Mouse (Mus musculus): ENCODE measurements around the gene Pde11a. TPM values are rescaled to one million over a fixed set of nuclear protein-coding genes. Genes with fewer than 3 reads are reported as not detected.
"Not testable (repeated sequence)": the region's sequence is repeated elsewhere in the genome, so short reads cannot be mapped to it uniquely, and the experiment has no call there.

Pde11a gene
- polyA plus RNA-seq, 1 experiment from 2014 or later = 0.12 TPM

GRCm38 (mm10) chr2:75983091-75983490 lies 355.5 kb downstream of the Pde11a start:
- 96% methylated on average over 3 of the region's 3 CpGs for WGBS
- Histone ChIP-seq H3K27ac (ENCODE audit: low read length) (no peak overlapping the region), H3K4me1 (ENCODE audit: control insufficient read depth, insufficient read depth, low read length) (peaks cover 8% of the 10 kb centered on the region), H3K27me3 (ENCODE audit: control insufficient read depth, insufficient read depth, low read length) (no peaks in the 10 kb centered on the region), H3K4me2 (replicated peaks; ENCODE audit: low read depth, low read length) (no peak overlapping the region), H3K4me3 (ENCODE audit: low read depth, low read length) (no peak overlapping the region), H3K9me3 (ENCODE audit: control insufficient read depth, low read depth, low read length) (no peaks in the 10 kb centered on the region), H3K36me3 (ENCODE audit: control insufficient read depth, insufficient read depth, low read length) (no peaks in the 10 kb centered on the region), H3K9ac (replicated peaks; ENCODE audit: low read depth, low read length) (no peak overlapping the region)
- ATAC-seq (ENCODE audit: insufficient number of reproducible peaks, insufficient read depth, low FRiP score, low read depth) = no peak

GRCm38 (mm10) chr2:75982626-75983025 lies 355.9 kb downstream of the Pde11a start:
- Histone ChIP-seq H3K27me3 (ENCODE audit: control insufficient read depth, insufficient read depth, low read length) (no peaks in the 10 kb centered on the region), H3K4me1 (ENCODE audit: control insufficient read depth, insufficient read depth, low read length) (peaks cover 4% of the 10 kb centered on the region; the same call in 1 of the 2 replicates), H3K4me3 (ENCODE audit: low read depth, low read length) (no peak overlapping the region), H3K9me3 (ENCODE audit: control insufficient read depth, low read depth, low read length) (no peaks in the 10 kb centered on the region), H3K4me2 (replicated peaks; ENCODE audit: low read depth, low read length) (no peak overlapping the region), H3K27ac (ENCODE audit: low read length) (no peak overlapping the region), H3K9ac (replicated peaks; ENCODE audit: low read depth, low read length) (no peak overlapping the region), H3K36me3 (ENCODE audit: control insufficient read depth, insufficient read depth, low read length) (no peaks in the 10 kb centered on the region)
- no peak for ATAC-seq (ENCODE audit: insufficient number of reproducible peaks, insufficient read depth, low FRiP score, low read depth)
- WGBS = 93% methylated on average over 4 of the region's 4 CpGs

- 1% methylated on average over 29 of the region's 34 CpGs for WGBS
- not testable (repeated sequence) for H3K27me3 ChIP-seq (ENCODE audit: control insufficient read depth, insufficient read depth, low read length); H3K9me3 ChIP-seq (ENCODE audit: control insufficient read depth, low read depth, low read length); H3K36me3 ChIP-seq (ENCODE audit: control insufficient read depth, insufficient read depth, low read length); H3K4me1 ChIP-seq (ENCODE audit: control insufficient read depth, insufficient read depth, low read length)
- peak within 1 kb of the TSS; percentile 33 for H3K9ac ChIP-seq (replicated peaks; ENCODE audit: low read depth, low read length)
- H3K27ac ChIP-seq (ENCODE audit: low read length) = peak within 1 kb of the TSS; percentile 28; the same call in 1 of the 2 replicates
- peak within 1 kb of the TSS; percentile 56 for H3K4me2 ChIP-seq (replicated peaks; ENCODE audit: low read depth, low read length)
- peak within 1 kb of the TSS; percentile 41 for H3K4me3 ChIP-seq (ENCODE audit: low read depth, low read length)
- peak; percentile 59; the same call in 1 of the 2 replicates for ATAC-seq (ENCODE audit: insufficient number of reproducible peaks, insufficient read depth, low FRiP score, low read depth)
Measured at GRCm38 (mm10) chr2:75981440-75982081, 357.0 kb downstream of the Pde11a start, which contains the start of gene Ttc30a1. Gene Ttc30a1, minus strand, starts transcription at chr2:75981967.

- not testable (repeated sequence) for H3K36me3 ChIP-seq (ENCODE audit: control insufficient read depth, insufficient read depth, low read length); H3K4me1 ChIP-seq (ENCODE audit: control insufficient read depth, insufficient read depth, low read length); H3K27me3 ChIP-seq (ENCODE audit: control insufficient read depth, insufficient read depth, low read length); H3K9ac ChIP-seq (replicated peaks; ENCODE audit: low read depth, low read length); H3K27ac ChIP-seq (ENCODE audit: low read length); H3K9me3 ChIP-seq (ENCODE audit: control insufficient read depth, low read depth, low read length); ATAC-seq (ENCODE audit: insufficient number of reproducible peaks, insufficient read depth, low FRiP score, low read depth)
- Histone ChIP-seq H3K4me3 (ENCODE audit: low read depth, low read length) (peak overlapping the region; percentile 41), H3K4me2 (replicated peaks; ENCODE audit: low read depth, low read length) (peak overlapping the region; percentile 56)
- 91% methylated on average over 13 of the region's 13 CpGs for WGBS
Measured at GRCm38 (mm10) chr2:75980933-75981439, 357.6 kb downstream of the Pde11a start.

GRCm38 (mm10) chr2:75977752-75978368 lies 360.7 kb downstream of the Pde11a start, which contains the start of gene Ttc30a2:
Gene Ttc30a2, minus strand, starts transcription at chr2:75978170.
- not testable (repeated sequence) for H3K4me3 ChIP-seq (ENCODE audit: low read depth, low read length); H3K4me1 ChIP-seq (ENCODE audit: control insufficient read depth, insufficient read depth, low read length); H3K36me3 ChIP-seq (ENCODE audit: control insufficient read depth, insufficient read depth, low read length); H3K4me2 ChIP-seq (replicated peaks; ENCODE audit: low read depth, low read length); H3K27ac ChIP-seq (ENCODE audit: low read length); H3K27me3 ChIP-seq (ENCODE audit: control insufficient read depth, insufficient read depth, low read length); ATAC-seq (ENCODE audit: insufficient number of reproducible peaks, insufficient read depth, low FRiP score, low read depth); H3K9me3 ChIP-seq (ENCODE audit: control insufficient read depth, low read depth, low read length); H3K9ac ChIP-seq (replicated peaks; ENCODE audit: low read depth, low read length)
- WGBS = 25% methylated on average over 19 of the region's 24 CpGs

GRCm38 (mm10) chr2:75976070-75976469 lies 362.5 kb downstream of the Pde11a start:
- WGBS = 72% methylated on average over 2 of the region's 2 CpGs
- H3K9ac ChIP-seq (replicated peaks; ENCODE audit: low read depth, low read length); H3K27ac ChIP-seq (ENCODE audit: low read length); H3K27me3 ChIP-seq (ENCODE audit: control insufficient read depth, insufficient read depth, low read length); H3K4me2 ChIP-seq (replicated peaks; ENCODE audit: low read depth, low read length); H3K4me3 ChIP-seq (ENCODE audit: low read depth, low read length); H3K4me1 ChIP-seq (ENCODE audit: control insufficient read depth, insufficient read depth, low read length); H3K9me3 ChIP-seq (ENCODE audit: control insufficient read depth, low read depth, low read length); ATAC-seq (ENCODE audit: insufficient number of reproducible peaks, insufficient read depth, low FRiP score, low read depth); H3K36me3 ChIP-seq (ENCODE audit: control insufficient read depth, insufficient read depth, low read length): not testable (repeated sequence)

- H3K4me3 ChIP-seq (ENCODE audit: low read depth, low read length) = no peak overlapping the region
- H3K9me3 ChIP-seq (ENCODE audit: control insufficient read depth, low read depth, low read length) = no peaks in the 10 kb centered on the region
- H3K27me3 ChIP-seq (ENCODE audit: control insufficient read depth, insufficient read depth, low read length) = no peaks in the 10 kb centered on the region
- ATAC-seq (ENCODE audit: insufficient number of reproducible peaks, insufficient read depth, low FRiP score, low read depth) = no peak
- H3K4me2 ChIP-seq (replicated peaks; ENCODE audit: low read depth, low read length) = no peak overlapping the region
- WGBS = 54% methylated on average over 9 of the region's 9 CpGs
- H3K9ac ChIP-seq (replicated peaks; ENCODE audit: low read depth, low read length) = no peak overlapping the region
- H3K4me1 ChIP-seq (ENCODE audit: control insufficient read depth, insufficient read depth, low read length) = no peaks in the 10 kb centered on the region
- no peak overlapping the region for H3K27ac ChIP-seq (ENCODE audit: low read length)
- H3K36me3 ChIP-seq (ENCODE audit: control insufficient read depth, insufficient read depth, low read length) = no peaks in the 10 kb centered on the region
Measured at GRCm38 (mm10) chr2:75974131-75974530, 364.4 kb downstream of the Pde11a start.

GRCm38 (mm10) chr2:75964972-75965371 lies 373.6 kb downstream of the Pde11a start:
- no peak overlapping the region for H3K9ac ChIP-seq (replicated peaks; ENCODE audit: low read depth, low read length)
- peak overlapping the region; percentile 37 for H3K4me2 ChIP-seq (replicated peaks; ENCODE audit: low read depth, low read length)
- ATAC-seq (ENCODE audit: insufficient number of reproducible peaks, insufficient read depth, low FRiP score, low read depth) = no peak
- peaks cover 10% of the 10 kb centered on the region for H3K4me1 ChIP-seq (ENCODE audit: control insufficient read depth, insufficient read depth, low read length)
- H3K9me3 ChIP-seq (ENCODE audit: control insufficient read depth, low read depth, low read length) = no peaks in the 10 kb centered on the region
- H3K36me3 ChIP-seq (ENCODE audit: control insufficient read depth, insufficient read depth, low read length) = no peaks in the 10 kb centered on the region
- 24% methylated on average over 5 of the region's 5 CpGs for WGBS
- no peak overlapping the region for H3K27ac ChIP-seq (ENCODE audit: low read length)
- no peaks in the 10 kb centered on the region for H3K27me3 ChIP-seq (ENCODE audit: control insufficient read depth, insufficient read depth, low read length)
- H3K4me3 ChIP-seq (ENCODE audit: low read depth, low read length) = no peak overlapping the region

Measured in stomach, embryonic 14.5 days (tissue).